Mouse (Mus musculus) kidney, embryonic 16.5 days (tissue): Measurements from ENCODE around the gene Psmd5. TPM values are rescaled to one million over a fixed set of nuclear protein-coding genes. Genes with fewer than 3 reads are reported as not detected.
"Not testable (repeated sequence)": the region's sequence is repeated elsewhere in the genome, so short reads cannot be mapped to it uniquely, and the experiment has no call there.

ENCODE experiments used
- ATAC-seq: fragments of 200-750 bp; cut with Nextera tagmentation; 2 replicates; pipeline ENCODE4 v1.8.0; 2017; ENCODE audit warnings: moderate TSS enrichment; ENCODE audit not compliant: low FRiP score, low TSS enrichment
- H3K27ac ChIP-seq: fragments of 300-500 bp; sonication (generic); 2 replicates; pipeline ENCODE4 v1.5.1; 2014; ENCODE audit warnings: low read length
- H3K27me3 ChIP-seq: fragments of 300-500 bp; sonication (generic); 2 replicates; pipeline ENCODE4 v1.6.1; 2014; ENCODE audit warnings: low read length, control low read depth, mixed read lengths; ENCODE audit not compliant: insufficient read depth
- H3K36me3 ChIP-seq: fragments of 300-500 bp; sonication (generic); 2 replicates; pipeline ENCODE4 v1.6.1; 2014; ENCODE audit warnings: low read length, control low read depth, mixed read lengths; ENCODE audit not compliant: insufficient read depth
- H3K4me1 ChIP-seq: fragments of 300-500 bp; sonication (generic); 2 replicates; pipeline ENCODE4 v1.6.1; 2014; ENCODE audit warnings: low read length, control low read depth, mixed read lengths; ENCODE audit not compliant: insufficient read depth
- H3K4me2 ChIP-seq: fragments of 300-500 bp; sonication (generic); replicated peaks from 2 replicates; pipeline ENCODE4 v1.6.1; 2014; ENCODE audit warnings: low read depth, low read length
- H3K4me3 ChIP-seq: fragments of 300-500 bp; sonication (generic); 2 replicates; pipeline ENCODE4 v1.5.1; 2014; ENCODE audit warnings: mild to moderate bottlenecking, low read length
- H3K9ac ChIP-seq: fragments of 300-500 bp; sonication (generic); replicated peaks from 2 replicates; pipeline ENCODE4 v1.6.1; 2014; ENCODE audit warnings: low read length
- H3K9me3 ChIP-seq: fragments of 300-500 bp; sonication (generic); 2 replicates; pipeline ENCODE4 v1.6.1; 2016; ENCODE audit warnings: low read length, control low read depth
- WGBS: fragments of 180-500 bp; shearing (Covaris S2); extraction: QIAGEN DNeasy Blood & Tissue Kit; methylation state at CpG from one replicate; pipeline ENCODE4 v1.1.7; 2014; 5-methylcytosine and 5-hydroxymethylcytosine counted together
- polyA plus RNA-seq: library from polyadenylated mRNA; unstranded; fragments of >200 nt; fragmentation: Nextera tagmentation; extraction: Ambion mirVana; gene quantifications from 2 replicates; pipeline ENCODE4 v1.2.1, GENCODE M21; 2015

The Psmd5 gene
- polyA plus RNA-seq, 1 experiment from 2014 or later = 140 TPM

DNA sequence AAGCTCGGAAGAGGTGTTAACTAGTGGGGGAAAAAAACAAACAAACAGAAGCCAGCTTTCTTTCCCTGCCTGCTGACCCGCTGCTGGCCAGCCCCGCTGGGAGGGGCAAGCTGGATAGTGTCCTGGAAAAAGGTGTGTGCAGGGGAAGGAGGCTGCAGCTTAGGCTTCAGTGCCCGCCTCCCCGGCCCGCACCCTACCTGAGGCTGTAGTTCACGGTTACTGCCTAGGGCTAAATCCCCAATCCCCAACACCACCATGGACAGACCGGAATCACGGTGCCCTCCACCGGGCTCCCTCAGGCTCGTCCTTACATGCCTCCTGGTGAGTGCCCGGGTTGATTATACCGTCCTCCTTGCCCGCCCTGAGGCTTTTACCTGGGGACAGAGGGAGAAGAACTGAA, 497 bp downstream of the Psmd5 start, which contains the start of gene Cutal:
Gene Cutal, plus strand, starts transcription at position 126 of the 400 bp plus-strand sequence.
- Histone ChIP-seq H3K9ac (peak within 1 kb of the TSS; percentile 66), H3K4me1 (peaks cover 18% of the 10 kb centered on the region), H3K4me3 (peak within 1 kb of the TSS; percentile 47), H3K27ac (peak within 1 kb of the TSS; percentile 83), H3K36me3 (no peaks in the 10 kb centered on the region), H3K9me3 (no peaks in the 10 kb centered on the region), H3K27me3 (peaks cover 5% of the 10 kb centered on the region; the same call in 1 of the 2 replicates), H3K4me2 (peak within 1 kb of the TSS; percentile 53)
- ATAC-seq = peak; percentile 29; the same call in 1 of the 2 replicates
- 0% methylated on average over 14 of the region's 14 CpGs for WGBS

DNA sequence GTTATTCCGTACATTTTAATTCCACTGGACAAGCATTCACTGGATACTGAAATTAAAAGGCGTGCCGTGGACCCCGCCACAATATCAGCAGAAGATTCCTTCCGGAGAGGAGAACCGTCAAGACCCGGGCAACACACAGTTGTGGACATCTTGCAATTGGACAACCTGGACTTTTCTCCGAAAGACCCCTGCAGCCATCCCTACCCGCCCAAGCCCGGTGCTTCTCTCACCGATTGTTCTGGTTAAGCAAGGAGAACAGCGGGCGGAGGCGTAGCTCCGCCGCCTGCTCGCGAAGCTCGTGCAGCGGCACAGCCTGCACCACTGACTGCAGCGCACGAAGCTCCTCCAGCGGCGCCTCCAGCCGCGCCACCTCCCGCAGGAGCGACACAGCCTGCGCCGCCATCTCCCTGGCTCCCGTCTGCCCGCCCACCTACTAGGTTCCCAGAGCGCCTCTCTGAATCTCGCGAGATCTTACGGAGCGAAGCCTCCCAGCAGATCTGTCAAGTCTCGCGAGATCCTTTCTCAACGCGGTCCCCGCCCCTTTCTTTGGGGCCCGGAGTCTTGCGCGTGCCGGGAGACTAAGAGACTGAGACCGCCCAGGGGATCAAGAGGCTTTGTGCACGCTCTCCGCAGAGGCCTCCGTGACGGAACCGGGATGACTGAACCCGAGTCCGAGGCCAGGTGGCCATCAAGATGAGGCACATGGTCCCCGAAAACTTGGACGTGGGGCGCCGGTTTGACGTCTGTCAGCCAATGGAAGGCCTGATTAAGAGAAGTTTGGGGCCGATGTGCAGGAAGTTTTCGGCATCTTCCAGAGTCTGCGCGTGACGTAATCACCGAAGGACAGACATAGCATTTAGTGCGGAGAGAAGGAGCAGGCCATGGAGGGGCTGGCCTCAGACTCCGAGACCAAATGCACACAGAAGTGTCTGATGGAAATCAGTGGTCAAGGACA, 4.0 kb downstream of the Psmd5 start:
- peak; percentile 96 for ATAC-seq
- peak overlapping the region; percentile 98 for H3K27ac ChIP-seq
- H3K9ac ChIP-seq = peak overlapping the region; percentile 97
- H3K4me3 ChIP-seq = peak overlapping the region; percentile 91
- H3K27me3 ChIP-seq = peaks cover 3% of the 10 kb centered on the region; the same call in 1 of the 2 replicates
- H3K4me2 ChIP-seq = peak overlapping the region; percentile 87
- peaks cover 24% of the 10 kb centered on the region for H3K4me1 ChIP-seq
- H3K9me3 ChIP-seq = no peaks in the 10 kb centered on the region
- H3K36me3 ChIP-seq = peaks cover 3% of the 10 kb centered on the region; the same call in 1 of the 2 replicates
- under 1% methylated on average over 67 of the region's 67 CpGs for WGBS

DNA sequence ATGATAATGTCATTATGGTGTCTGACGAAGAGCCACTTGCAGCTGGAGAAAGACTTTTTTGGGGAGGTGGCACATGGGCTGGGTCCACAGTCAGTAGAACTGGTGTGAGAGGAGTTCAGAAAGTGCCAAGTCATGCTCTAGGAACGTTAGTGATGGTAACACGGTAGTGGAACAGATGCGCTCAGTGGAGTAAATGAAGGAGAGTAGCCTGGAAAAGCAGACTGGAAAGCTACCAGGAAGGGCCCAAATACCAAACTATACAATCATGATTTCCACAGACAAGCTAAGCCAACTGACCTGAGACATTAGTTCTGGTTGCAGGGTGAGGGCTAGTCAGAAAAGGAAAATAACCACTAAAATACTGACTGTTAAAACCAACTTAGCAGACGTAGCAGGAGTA, 5.1 kb downstream of the Psmd5 start:
- peak overlapping the region; percentile 67 for H3K4me2 ChIP-seq
- no peaks in the 10 kb centered on the region for H3K9me3 ChIP-seq
- H3K27me3 ChIP-seq = no peaks in the 10 kb centered on the region
- peak overlapping the region; percentile 67 for H3K9ac ChIP-seq
- H3K4me3 ChIP-seq = peak overlapping the region; percentile 45
- H3K36me3 ChIP-seq = peaks cover 14% of the 10 kb centered on the region
- no peak for ATAC-seq
- WGBS = 25% methylated on average over 5 of the region's 5 CpGs
- 0 out of 2 replicates have a peak overlapping the region, but pooled peaks have one; percentile 3 for H3K27ac ChIP-seq
- H3K4me1 ChIP-seq = peaks cover 24% of the 10 kb centered on the region

DNA sequence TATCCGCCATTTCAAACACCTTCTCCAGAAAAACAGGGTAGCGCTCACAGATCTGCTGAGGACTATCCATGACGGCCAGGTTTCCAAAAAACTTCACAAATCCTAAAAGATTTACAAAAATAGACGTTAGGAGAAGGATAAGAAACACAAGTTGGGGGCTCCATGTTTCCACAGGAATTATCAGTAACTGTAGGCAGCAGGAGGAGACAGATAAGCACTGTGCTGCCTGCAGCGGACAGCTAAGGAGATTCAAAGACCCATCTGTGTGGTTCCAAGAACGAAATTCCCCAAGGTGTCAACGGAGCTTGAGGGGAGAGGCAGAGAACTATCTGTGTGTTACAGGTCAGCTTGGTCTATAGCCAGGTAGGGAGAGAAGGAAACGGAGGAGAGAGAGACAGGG, 17.0 kb downstream of the Psmd5 start:
- H3K4me3 ChIP-seq = no peak overlapping the region
- no peak overlapping the region for H3K4me2 ChIP-seq
- no peaks in the 10 kb centered on the region for H3K4me1 ChIP-seq
- WGBS = 90% methylated on average over 8 of the region's 8 CpGs
- no peaks in the 10 kb centered on the region for H3K9me3 ChIP-seq
- no peaks in the 10 kb centered on the region for H3K27me3 ChIP-seq
- no peak overlapping the region for H3K9ac ChIP-seq
- ATAC-seq = no peak
- H3K36me3 ChIP-seq = peaks cover 71% of the 10 kb centered on the region
- no peak overlapping the region for H3K27ac ChIP-seq

DNA sequence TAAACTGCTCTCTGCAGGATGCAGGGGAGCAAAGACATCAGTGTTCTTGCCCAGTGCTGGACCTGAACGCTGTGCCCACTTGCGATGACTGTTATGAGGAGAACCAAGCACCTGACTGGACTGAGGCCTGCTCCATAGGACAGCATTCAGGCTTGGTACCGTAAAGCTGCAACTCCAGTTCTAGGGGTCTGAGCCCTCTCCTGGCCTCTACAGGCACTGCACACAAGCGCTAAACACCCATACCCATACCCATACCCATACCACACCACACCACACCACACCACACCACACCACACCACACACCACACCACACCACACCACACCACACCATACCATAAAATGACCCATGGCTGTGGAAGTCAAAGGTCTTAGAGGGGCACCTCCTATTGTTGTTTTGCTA, 19.5 kb downstream of the Psmd5 start:
- Histone ChIP-seq H3K36me3 (peaks cover 78% of the 10 kb centered on the region), H3K9ac (no peak overlapping the region), H3K4me1 (no peaks in the 10 kb centered on the region), H3K4me2 (no peak overlapping the region), H3K9me3 (no peaks in the 10 kb centered on the region), H3K4me3 (no peak overlapping the region), H3K27me3 (no peaks in the 10 kb centered on the region), H3K27ac (no peak overlapping the region)
- ATAC-seq = no peak
- WGBS = 96% methylated on average over 4 of the region's 4 CpGs

DNA sequence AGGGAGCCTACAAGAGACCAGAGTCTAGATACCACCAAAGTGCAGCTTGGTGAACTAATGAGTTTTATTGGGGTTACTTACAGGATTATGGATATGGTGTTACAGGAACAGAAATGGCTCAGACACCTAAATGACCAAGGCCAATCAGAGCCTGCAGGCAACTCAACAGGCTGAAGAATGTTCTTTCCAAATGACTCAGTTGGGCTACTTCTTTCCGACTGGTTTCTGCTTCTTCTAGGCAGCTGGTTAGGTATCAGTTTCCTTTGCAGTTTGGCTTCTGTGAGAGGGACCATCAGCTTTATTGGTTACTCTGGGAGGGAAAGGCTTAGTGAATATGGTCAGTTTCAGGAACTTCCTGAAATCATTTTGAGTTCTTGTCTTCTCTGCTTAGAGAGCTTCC, 27.1 kb downstream of the Psmd5 start:
- Histone ChIP-seq H3K9ac (no peak overlapping the region), H3K4me3 (no peak overlapping the region), H3K9me3 (no peaks in the 10 kb centered on the region), H3K27ac (no peak overlapping the region), H3K27me3 (no peaks in the 10 kb centered on the region), H3K4me2 (no peak overlapping the region), H3K4me1 (no peaks in the 10 kb centered on the region), H3K36me3 (peaks cover 29% of the 10 kb centered on the region)
- WGBS = 89% methylated on average over 1 of the region's 1 CpGs
- no peak for ATAC-seq

DNA sequence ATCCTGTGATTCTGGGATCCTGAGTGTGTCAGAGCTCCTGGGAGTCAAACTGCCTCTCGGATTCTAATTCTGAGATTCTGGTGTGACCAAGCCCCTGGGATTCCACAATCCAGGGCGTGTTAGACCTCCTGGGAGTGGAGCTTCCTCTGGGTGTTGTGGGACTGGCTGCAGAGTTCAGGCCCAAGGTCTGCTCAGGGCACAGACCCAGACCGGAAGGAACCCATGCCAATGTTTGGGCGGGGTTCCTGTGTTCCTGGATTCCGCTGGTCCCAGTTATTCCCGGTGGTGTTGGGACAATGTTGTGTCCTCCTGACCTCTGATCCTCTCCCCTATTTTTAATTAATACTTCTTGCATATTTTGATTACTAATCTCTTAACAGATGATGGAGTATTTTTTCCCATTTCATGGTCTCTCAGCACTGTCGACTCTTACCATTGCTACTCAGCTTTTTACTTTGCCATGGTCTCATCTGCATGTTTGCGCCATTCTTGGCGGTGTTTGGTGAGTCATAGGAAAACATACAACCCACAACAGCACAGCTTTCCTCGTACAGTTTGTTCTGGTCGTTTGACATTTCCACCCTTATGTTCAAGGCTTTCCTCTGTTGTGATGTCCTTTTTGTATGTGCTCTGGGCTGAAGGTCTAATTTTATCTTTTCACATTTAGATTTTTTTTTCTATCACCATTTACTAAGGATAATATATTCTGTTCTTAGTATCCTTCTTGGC, 31.4 kb downstream of the Psmd5 start:
- Histone ChIP-seq H3K4me2 (no peak overlapping the region), H3K36me3 (no peaks in the 10 kb centered on the region), H3K27ac (no peak overlapping the region), H3K4me3 (no peak overlapping the region), H3K9me3 (no peaks in the 10 kb centered on the region), H3K27me3 (no peaks in the 10 kb centered on the region), H3K9ac (no peak overlapping the region), H3K4me1 (no peaks in the 10 kb centered on the region)
- WGBS = 73% methylated on average over 11 of the region's 11 CpGs
- no peak for ATAC-seq

DNA sequence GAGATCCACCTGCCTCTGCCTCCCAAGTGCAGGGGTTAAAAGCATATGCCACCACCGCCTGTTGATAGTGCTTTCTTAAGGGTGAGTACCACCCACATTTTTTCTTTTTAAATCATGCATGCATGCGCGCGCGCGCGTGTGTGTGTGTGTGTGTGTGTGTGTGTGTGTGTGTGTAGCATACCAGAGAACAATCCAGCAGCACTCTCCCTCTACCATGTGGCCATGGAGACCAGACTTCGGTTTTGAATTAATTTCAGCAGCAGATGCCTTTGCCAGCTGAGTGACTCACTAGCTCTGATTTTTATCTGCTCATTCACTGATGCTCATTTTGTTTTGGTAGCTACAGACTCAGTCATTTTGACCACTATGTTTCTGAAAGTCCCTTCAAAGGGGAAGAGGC, 33.1 kb downstream of the Psmd5 start:
- Histone ChIP-seq H3K9ac (no peak overlapping the region), H3K4me3 (no peak overlapping the region), H3K36me3 (no peaks in the 10 kb centered on the region), H3K4me2 (no peak overlapping the region), H3K9me3 (no peaks in the 10 kb centered on the region), H3K27ac (no peak overlapping the region), H3K27me3 (no peaks in the 10 kb centered on the region), H3K4me1 (no peaks in the 10 kb centered on the region)
- no peak for ATAC-seq
- WGBS = 87% methylated on average over 8 of the region's 8 CpGs

DNA sequence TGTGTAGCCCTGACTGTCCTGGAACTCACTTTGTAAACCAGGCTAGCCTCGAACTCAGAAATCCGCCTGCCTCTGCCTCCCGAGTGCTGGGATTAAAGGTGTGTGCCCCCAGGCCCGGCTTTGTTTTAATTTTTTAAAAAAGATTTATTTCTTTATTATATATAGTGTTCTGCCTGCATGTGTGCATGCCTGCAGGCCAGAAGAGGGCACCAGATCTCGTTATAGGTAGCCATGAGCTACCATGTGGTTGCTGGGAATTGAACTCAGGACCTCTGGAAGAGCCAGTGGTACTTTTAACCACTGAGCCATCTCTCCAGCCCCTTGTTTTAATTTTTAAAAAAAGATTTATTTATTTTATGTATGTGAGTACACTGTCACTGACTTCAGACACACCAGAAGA, 34.6 kb downstream of the Psmd5 start:
- not testable (repeated sequence) for H3K4me2 ChIP-seq, H3K36me3 ChIP-seq, H3K27me3 ChIP-seq, H3K9ac ChIP-seq, H3K27ac ChIP-seq, H3K4me1 ChIP-seq, H3K4me3 ChIP-seq, ATAC-seq, H3K9me3 ChIP-seq
- WGBS = 76% methylated on average over 5 of the region's 5 CpGs
